Mouse (Mus musculus) lung, postnatal 25 days (tissue): ENCODE results near the gene Olfr139.

Experiments used
- DNase-seq: peaks from one replicate; pipeline ENCODE4 v3.0.0; 2022; ENCODE audit warnings: low spot score

Olfr139 gene

DNA sequence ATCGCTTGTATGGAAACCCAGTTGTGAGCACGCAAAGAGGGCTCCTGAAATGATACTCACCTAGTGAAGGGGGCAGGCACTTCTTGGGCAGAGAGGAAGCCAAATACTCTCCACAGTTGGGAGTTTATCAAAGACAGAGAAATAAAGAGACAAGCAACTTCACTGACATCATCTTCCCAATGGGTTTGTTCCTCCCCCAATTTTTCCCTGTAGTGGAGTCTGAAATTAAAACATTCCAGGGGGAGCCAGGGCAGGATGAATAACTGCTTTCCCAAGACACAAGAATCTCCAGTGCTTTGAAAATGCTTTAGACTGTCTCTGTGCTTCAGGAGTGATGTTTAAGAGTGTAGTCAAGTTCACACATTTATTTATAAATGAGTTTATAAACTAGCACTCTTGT, at the start of gene Olfr139, which contains the start of gene Olfr399:
Gene Olfr139 (minus strand): TSS at position 101 of the 400 bp plus-strand sequence.
Gene Olfr399 (minus strand): TSS at position 165 of the 400 bp plus-strand sequence.
- DNase-seq, result no peak

DNA sequence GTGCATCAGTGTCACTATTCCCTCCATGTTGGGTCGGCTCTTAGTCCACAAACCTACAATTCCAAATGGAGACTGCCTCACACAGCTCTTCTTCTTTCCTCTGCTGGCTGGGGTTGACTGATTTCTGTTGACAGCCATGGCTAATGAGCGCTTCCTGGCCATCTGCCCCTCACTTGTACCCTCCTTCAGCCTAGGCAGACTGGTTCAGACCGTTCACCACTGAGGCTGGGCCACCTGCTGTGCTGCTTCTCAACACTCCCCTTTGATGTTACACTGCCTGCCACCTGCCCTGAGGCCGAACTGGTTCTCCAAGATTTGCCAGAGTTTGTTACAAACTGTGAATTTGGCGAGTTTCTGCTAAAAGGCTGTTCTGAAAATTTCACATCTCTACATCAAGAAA, 48.7 kb upstream of the Olfr139 start:
- no peak for DNase-seq

DNA sequence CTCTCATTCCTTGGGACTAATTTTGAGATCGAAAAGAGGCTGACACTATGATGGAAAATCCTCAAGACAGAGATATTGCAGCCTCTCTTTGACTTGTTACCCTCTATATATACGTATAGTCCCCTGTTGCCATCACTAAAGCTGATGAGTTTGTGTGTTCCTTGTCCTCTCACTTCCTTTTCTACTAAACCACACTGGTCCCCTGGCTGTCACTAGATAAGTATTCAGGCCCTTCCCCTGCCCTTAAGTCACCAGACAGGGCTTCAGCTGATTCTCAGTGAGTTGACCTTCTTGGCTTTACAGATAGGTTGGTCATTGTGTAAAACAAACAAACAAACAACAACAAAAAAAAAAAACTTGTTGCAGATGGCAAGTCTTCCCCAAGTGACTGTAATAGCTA, 45.2 kb upstream of the Olfr139 start:
- DNase-seq, result no peak

DNA sequence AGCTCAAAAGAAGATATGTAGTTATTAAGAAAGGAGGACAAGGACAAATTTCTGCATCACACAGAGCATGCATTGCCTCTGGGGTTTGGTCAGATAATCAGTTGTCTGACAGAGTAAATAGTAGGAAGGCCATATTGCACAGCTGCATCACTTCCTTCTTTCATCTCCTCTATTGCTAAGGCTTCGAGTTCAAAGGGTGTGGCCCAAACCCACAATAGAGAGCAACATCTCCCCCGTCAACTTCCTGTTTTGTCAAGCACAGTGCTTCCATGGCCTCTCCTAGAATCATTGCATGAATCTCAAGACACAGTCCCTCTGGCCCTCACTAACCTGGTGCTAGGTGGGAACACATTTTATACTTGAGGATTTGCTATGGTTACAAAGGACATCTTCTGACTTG, 44.4 kb upstream of the Olfr139 start:
- DNase-seq, result peak; percentile 1

DNA sequence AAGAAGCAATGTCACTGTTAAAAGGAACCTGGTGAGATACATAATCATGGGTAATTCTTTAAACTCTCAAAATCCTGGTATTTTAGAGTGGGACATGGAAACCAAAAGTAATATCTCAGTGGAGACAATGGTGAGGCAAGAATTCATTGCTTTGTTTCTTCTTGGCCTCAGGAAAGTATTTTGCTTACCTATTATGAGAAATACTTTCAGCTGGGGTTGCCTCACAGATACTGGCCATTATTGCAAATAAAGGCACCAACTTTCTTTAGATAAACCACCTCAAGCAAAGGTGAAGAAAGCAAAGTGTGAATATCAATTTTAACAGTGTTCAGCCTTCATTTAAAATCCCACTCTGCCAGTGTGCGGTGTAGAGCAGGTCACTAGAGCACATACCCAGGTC, 13.3 kb upstream of the Olfr139 start, which contains the start of gene Zfp616:
Gene Zfp616 (plus strand): TSS at position 301 of the 400 bp plus-strand sequence.
- no peak for DNase-seq

DNA sequence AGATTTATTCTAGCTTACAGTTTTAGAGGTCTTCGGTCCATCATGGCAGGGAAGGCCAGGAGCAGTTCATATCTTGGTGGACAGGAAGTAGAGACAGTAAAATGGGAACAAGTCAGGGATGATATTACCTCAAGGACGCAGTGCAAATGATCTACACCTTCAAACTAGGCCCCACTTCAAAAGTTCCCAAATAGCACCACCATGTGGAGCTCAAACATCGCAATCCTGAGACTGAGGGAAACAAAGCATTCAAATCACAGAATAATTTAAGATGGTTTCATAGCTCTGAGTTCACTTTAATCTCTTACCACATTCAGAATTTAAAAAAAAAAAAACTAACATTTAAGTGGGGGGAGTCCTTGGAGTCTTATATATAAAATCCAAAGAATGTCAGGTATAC, 5.0 kb downstream of the Olfr139 start:
- DNase-seq, result no peak
